Mouse (Mus musculus) cerebellum, postnatal 10 days (tissue): Measurements from ENCODE around the gene Uhrf1.
"Not testable (repeated sequence)": the region's sequence is repeated elsewhere in the genome, so short reads cannot be mapped to it uniquely, and the experiment has no call there.

ENCODE experiments used
- DNase-seq, 2 experiments: peaks; one replicate each; pipeline ENCODE4 v3.0.0; 2021; ENCODE audit warnings: mixed read lengths in 2 of 2

Uhrf1 gene

DNA sequence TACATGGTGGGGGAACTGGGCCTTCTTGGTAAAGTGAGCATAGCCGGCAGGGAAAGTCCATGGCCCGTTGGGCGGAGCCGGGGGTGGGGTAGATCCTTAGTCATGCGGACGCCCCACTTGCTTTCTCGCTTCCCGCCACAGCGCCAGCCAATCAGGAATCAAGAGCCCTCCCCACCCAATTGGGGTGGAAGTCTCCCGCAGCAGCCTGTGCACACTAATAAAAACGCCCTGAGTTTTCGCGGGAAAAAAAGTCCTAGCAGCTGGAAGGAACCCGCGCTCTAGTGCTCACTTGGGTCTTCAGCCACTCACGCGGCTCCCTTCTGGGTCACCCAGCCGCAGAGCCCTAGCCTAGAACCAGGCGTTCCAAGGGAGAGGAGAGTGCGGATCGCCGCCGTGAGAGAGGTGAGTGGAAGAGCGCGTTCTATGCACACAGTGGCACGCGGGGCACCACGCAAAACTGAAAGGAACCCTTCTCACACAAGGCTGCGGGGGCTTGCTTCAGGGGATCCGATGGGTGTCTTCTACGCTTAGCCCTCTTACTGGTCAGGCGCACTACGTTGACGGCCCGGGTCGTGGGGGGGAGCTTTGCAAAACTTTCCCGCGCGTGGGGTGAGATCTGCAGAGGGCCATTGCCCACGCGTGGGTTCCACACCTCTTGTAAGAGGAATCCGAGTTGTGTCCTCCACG, at the start of gene Uhrf1:
Gene Uhrf1 (plus strand): TSS at position 162 of the 687 bp plus-strand sequence.
- peak; percentile 59 to 77 for DNase-seq

DNA sequence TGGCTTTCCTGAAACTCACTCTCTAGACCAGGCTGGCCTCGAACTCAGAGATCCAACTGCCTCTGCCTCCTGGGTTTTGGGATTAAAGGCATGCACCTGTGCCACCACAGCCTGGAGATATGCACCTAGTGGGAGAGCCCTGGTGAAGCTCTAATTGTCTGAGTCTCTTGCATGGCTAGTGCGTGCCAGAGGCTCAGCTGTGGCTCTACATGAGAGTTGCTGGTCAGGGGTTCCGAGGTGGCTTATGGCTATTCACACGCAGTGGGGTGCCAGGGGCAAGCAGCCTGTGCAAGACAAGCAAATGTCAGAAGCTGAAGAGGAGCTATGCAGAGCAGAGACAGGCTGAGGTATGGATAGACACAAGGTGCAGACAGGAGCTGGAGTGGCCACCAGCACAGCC, 48.4 kb upstream of the Uhrf1 start:
- no peak for DNase-seq

DNA sequence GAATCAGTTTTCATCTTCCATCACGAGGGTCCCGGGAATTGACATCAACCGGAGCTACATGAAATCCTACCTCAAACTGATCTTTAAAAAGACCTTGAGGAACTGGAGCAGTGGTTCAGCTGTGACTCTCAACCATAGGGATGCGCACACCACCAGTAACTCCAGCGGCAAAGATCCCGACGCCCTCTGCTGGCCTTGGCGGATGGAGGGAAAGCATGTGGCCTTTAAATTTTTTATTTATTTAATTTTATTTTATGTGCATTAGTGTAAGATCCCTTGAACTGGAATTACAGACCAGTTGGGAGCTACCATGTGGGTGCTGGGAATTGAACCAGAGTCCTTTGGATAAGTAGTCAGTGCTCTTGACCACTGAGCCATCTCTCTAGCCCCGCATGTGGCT, 47.7 kb upstream of the Uhrf1 start:
- DNase-seq = peak; percentile 76 to 77

DNA sequence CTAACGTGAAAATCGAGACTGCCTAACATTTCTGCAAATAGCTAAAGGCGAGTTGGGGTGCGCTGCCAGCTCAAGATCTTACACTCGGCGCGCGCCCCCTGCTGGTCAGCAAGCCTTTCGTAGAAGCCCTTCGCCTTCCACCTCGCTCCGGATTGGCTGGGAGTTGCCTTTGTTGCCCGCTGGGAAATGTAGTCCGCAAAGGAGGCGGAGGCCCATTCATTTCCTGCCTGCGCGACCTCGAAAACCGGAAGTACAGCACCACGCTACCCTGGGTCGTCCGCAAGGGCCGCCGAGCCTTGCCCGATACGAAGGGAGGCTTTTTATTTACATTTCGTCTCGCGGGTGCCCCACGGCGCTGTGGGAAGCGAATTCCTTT, 47.3 kb upstream of the Uhrf1 start:
- peak; percentile 100 for DNase-seq

DNA sequence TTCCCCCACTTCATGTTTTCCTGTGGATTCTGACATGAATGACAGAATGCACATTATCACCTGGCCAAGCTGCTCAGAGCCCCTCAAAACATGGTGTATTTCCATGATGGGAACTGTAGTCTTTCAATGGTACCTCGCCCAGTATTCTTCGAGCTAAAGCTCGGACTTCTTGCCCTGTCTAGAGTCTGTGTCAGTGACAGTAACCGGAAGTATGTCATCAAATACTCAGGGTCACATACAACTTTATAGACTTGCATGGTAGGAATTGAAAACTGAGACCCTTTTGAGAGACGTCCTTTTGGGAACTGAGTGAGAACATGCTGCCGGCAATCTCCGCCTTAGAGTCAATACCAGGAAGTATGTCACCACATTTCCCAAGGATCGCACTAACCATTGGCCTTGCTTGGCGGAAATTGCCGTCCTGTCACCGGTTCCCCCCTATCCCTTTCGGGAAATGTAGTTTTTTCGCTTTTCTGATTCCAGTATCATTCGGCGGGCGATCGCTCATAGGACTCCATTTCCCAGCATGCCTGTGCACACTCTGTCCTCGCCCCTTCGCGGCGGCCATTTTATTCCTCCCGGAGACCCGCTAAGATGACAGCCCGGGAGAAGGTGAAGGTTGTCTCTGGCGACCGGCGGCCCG, 46.8 kb upstream of the Uhrf1 start, which contains the start of gene Fem1a:
Gene Fem1a (plus strand): TSS at position 572 of the 643 bp plus-strand sequence.
- DNase-seq = peak; percentile 95

DNA sequence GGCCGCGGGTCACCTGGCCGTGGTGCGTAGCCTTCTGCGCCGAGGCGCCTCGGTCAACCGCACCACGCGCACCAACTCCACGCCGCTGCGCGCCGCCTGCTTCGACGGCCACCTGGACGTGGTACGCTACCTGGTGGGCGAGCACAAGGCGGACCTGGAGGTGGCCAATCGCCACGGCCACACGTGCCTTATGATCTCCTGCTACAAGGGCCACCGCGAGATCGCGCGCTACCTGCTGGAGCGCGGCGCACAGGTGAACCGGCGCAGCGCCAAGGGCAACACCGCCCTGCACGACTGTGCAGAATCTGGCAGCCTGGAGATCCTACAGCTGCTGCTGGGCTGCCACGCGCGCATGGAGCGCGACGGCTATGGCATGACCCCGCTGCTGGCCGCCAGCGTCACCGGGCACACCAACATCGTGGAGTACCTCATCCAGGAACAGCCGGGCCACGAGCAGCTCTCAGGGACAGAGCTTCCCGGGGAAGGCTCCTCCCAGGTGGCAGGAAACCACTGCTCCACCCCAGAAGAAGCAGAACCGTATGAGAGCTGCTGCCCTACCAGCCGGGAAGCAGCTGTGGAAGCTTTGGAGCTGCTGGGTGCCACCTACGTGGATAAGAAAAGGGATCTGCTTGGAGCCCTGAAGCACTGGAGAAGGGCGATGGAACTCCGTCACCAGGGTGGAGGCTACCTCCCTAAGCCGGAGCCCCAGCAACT, 45.8 kb upstream of the Uhrf1 start:
- peak; percentile 51 to 53 for DNase-seq

DNA sequence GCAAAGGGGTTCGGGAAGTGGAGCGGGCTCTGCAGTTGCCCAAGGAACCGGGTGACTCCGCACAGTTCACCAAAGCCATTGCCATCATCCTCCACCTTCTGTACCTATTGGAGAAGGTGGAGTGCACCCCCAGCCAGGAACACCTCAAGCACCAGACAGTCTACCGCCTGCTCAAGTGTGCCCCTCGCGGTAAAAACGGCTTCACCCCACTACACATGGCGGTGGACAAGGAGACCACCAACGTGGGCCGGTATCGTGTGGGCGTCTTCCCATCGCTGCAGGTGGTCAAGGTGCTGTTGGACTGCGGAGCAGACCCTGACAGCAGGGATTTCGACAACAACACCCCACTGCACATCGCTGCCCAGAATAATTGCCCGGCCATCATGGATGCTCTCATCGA, 44.9 kb upstream of the Uhrf1 start:
- not testable (repeated sequence) for DNase-seq

DNA sequence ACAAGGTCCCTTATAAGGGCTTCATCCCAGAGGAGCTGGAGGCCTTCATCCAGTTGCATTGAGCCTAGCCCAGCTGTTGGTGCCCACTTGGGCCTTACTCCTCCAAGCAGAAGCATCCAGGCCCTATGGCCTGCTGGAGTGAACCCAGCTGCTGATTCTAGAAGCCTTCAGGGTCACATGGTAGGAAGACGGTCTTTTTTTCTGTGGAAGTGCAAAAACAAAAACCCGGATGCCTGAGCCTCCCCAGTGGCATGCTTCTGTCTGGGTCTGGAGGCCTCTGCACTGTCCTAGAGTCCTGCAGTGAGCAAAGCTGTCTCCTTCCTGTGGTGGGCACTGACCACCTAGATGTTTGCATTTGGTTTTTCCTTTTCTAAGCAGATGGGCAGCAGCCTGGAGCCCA, 44.3 kb upstream of the Uhrf1 start:
- DNase-seq = not testable (repeated sequence)

DNA sequence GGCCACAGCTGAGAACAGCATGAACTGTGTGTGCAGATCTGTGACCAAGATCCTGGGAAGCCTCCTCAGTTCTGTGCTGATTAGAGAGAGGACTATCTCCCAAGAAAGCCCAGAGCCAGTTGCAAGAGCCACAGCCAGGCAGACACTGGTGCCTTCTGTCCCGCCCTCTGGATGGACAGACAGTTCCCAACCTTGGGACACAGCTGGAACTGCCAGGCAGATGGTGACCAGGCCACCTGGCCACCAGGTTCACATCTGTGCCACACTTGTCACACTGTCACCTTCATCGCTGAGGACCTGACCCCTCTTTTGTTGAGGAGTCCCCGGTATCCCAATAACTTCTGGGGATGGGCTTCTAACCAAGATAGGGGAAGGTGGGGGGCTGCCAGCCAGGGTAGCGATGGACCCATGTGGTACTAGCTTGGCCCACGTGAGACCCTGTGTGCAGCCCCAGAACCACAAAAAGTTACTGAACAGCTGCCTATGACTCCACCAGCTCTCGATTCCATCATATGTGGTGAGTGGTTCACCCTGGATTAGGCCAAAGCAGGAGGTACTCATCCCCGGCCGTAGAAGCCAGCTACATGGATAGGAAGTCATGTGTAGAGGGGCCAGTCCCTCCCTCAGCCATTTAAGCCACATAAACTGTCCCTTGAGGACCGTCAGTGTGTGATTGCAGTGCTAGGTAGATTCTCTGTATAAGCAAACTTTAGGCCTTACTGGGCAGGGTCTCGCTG, 43.7 kb upstream of the Uhrf1 start:
- no peak for DNase-seq

DNA sequence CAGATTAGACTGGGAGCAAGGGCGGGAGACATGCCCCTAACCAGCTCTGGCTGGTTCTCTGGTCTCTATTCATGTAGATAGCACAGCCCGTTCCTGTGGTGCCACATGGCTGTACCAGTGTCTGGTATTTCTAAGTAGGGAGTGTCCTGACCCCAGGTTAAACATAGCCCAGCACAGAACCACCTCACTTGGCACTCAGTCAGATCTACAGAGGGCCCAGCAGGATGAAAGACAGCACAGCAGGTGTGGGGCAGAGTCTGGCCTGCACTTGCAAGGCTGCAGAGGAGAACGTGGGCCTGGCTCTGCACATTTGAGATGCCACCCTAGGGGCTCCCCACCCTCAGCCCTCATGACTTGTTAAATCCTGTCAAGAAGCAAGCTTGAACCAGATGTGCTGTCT, 42.0 kb upstream of the Uhrf1 start:
- DNase-seq = no peak

DNA sequence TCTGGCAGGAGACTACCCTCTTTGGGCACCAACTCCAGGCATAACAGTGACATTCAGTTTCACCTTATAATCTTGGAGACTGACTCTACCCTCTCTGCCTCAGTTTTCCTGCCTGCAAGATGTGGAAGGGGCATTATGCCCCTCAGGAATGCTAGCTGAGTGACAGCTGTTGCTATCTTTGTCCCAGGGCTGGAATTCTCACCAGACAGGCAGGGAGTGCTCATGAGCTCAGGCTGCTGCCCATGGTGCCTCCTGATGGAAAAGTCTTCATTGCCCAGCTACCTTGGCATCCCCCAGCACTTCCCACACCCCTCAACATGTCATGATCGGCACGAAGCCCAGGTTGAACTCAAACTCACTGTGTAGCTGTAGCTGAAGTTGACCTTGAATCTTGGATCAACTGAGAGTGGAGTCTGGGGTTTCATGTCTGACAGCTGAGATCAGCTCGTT, 40.5 kb upstream of the Uhrf1 start:
- no peak for DNase-seq

DNA sequence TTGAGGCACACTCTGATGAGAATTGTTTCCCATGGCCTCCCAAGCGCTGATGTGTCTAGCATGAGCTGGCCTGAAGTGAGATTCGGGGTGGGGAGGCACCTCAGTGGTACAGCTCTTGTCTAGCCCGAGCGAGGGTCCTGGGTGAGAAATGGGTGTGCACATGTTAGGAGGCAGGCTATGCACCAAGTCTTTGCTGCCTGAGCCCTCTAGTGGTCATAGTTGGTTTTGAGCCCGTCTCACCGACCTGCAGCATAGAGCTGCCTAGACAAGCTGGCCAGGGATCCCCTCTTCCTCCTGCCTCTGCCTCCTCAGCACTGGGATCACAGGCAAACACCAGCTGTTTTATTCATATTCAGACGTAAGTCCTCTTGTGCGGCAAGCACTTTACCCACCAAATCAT, 39.1 kb upstream of the Uhrf1 start:
- peak; percentile 90 to 93 for DNase-seq

DNA sequence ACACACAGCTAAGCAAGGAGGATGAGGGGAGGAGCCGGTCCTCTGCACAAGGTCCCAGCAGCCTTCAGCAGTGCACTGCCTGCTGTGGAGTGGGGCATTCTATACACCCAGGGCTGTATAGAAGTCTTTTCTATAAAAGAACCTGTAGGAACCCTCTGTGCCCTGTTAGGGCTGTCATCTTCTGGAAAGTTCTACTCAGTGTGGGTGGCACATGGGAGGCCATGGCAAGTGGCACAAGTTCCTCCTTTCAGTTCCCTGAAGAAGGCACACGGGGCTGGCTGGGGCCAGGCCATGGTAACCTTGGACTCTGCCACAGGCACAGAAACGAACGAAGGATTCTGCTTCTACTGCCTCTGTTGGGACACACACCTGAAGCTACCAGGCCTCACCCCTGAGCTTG, 38.1 kb upstream of the Uhrf1 start:
- no peak for DNase-seq

DNA sequence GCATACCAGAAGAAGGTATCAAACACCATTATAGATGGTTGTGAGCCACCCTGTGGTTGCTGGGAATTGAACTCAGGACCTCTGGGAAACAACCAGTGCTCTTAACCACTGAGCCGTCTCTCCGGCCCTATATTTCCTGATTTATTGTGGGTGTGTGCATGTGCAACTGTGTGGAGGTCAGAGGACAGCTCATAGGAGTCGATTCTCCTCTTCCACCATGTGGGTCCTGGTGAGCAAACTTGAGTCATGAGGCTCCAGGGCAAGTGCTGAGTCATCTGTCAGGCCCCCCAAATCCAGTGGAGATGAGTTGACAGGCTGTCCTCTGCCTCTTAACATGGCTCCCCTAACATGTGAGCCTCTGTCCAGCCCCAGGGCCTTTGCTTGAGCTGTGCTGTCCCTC, 37.3 kb upstream of the Uhrf1 start:
- DNase-seq = no peak

DNA sequence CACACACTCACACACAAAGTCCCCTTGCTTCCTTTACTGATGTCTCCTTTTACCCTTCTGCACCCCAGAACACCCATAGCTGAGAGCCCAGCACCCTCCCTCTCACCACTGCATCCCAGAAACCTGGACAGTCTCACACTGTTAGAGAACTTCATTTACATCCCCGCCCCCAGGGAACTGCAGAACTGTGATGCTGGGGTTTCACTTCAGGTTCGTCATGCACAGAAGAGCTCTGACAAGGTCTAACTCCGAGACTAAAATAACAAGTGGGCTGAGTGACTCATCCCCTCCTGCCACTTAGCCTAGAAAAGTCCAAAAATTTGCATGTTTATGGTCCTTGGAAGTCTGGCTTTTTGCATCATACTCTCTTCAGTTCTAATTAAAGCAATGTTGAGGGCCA, 36.9 kb upstream of the Uhrf1 start:
- no peak for DNase-seq

DNA sequence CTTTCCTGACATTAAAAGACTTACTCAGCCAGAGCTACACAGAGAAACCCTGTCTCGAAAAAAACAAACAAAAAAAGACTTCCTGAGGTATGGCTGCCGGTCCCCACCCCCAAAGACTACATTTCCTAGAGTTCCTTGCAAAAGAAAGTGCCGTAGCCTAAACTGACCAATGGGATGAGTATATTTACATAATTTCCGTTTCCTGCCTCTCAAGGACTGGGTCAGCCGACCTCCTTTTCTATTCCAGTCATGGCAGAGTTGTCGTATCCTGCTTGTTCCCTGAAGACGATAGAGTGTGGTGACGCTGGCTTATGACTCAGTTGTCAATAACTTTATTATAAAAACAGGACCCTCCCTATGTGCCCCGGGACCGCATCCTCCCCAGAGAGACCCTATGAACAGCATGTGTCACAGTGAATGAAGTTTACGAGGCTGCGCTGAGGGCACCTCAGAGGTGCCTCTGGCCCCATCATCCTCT, 33.9 kb upstream of the Uhrf1 start:
- peak; percentile 78 to 84 for DNase-seq

DNA sequence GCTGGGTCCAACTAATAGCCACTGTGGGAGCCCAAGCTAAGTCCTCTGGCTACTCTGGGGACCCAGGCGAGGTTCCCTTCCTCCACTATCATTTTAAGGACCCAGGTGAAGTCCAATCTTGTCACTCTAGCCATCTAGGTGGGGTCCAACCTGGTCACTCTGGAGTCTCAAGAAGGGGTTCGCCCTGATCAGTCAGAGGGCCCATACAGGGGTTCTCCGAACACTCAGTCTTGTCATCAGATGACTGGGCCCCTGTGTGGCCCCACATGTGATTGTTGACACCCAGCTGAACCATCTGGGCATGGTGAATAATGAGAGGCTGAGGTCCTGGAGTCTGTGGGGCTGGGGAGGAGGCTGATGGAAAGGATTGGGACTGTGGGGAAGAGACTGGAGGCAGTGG, 33.4 kb upstream of the Uhrf1 start:
- no peak for DNase-seq

DNA sequence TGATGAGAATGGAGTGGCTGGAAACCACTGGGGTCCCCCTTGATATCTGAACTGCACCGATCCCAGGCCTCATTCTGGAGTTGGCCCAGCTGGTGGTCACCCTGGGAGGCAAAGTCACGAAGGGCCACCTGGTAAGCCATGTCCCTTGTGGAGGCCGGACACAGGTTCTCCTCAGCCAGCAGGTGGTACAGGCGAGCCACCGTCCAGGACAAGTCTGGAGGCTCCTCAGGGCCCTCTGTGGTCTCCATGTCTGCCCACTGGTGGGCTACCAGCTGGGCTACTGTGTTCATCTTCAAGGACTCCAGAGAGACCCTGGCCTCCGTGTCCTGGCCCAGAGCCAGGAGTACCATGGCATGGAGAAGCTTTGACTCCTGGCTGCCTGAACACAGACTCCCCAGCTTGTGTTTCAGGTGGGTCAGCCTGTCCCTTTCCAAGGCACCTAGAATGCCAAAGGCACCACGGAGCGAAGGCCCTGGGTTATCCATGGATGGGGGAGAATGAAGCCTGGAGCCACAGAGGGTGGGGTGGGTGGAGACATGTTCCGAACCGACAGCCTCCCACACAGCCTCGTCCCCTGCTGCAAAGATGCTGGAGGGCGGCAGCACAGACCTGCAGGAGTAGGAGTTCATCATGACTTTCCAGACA, 31.4 kb upstream of the Uhrf1 start:
- DNase-seq = no peak

DNA sequence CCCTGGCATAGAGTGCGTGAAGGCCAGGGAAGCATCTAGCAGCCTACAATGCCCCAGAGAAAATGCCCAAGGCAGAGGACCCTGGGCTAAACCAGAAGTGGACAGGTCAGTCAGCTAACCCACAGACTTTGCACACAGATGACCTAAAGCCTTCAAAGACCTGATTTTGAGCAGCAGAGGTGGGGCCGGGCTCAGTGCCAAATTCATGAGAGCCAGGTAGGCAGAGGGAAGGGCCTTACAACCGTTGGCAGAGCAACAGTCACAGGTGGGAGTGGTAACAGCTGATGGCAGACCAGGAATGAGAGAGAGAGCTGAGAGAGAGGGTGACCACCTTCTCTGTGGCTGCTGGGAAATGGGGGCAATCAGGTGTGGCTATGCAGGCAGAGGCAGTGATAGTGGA, 30.5 kb upstream of the Uhrf1 start:
- no peak for DNase-seq

DNA sequence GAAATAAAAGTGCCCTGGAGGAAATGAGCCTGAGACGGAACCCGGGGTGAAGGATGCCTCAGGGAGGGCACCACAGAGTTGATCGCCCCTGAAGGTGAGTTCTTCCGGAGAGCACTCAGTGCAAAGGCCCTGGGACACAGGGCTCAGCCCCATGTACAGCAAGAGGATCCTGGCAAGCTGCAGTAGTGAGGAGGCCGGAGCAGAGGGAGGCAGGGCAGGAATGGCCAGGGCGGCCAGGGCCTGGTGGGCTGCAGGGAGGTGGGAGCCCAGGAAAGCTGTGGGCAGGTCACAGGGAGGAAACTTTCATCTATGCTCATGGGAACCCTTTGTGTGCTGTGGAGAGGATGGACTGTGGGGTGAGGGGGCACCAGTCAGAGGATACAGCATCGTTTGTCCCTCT, 29.6 kb upstream of the Uhrf1 start:
- no peak for DNase-seq

DNA sequence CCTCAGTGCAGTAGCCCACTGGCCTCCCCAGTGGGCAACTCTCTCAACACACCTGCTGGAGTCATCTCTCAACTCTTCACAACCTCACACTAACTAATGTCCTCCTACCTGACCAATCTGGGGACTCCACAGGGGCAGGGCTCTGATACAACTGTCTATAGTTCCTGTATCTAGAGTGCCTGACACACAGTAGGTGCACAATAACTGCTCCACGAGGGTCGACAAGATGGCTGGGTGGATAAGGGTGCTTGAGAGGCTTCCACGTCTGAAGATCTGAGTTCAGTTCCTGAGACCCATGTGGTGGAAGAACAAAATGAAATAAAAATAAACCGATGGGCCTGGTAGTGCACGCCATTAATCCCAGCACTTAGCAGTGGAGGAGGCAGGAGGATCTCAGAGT, 29.1 kb upstream of the Uhrf1 start:
- DNase-seq = no peak

DNA sequence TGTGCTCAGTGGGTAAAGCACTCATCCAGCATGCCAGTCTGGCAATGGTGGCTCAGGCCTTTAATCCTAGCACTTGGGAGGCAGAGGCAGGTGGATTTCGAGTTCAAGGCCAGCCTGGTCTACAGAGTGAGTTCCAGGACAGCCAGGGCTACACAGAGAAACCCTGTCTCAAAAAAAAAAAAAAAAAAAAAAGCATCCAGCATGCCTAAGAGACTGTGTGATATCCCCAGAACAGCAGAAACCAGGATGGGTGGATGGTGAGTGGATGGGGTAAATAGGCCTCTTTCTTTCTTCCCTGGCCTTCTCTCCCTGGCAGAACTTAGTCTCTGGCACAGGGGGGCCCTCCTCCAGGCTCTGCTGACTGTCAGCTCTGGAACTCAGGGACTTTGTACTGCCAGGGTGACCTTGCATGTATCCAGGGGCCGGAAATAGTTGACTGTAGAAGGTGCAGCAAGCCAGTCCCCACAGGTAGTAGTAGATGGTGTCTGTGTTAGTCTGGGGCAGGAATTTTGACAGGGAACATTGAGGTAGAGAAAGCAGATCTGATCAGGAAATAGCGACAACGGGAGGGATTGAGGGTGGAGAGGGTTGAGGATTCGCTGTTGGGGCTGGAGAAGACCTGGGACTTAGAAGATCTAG, 27.2 kb upstream of the Uhrf1 start:
- peak in 1 of 2 experiments; percentile 17 for DNase-seq
